Mouse (Mus musculus) heart, postnatal 0 days (tissue): ENCODE results near the gene Zfp36l1. TPM values are rescaled to one million over a fixed set of nuclear protein-coding genes. Genes with fewer than 3 reads are reported as not detected.

Source experiments
- ATAC-seq: fragments of 200-750 bp; cut with Nextera tagmentation; 2 replicates; pipeline ENCODE4 v1.8.0; 2017; ENCODE audit warnings: low read depth, moderate number of reproducible peaks, moderate library complexity; ENCODE audit not compliant: insufficient read depth
- DNase-seq: peaks from one replicate; pipeline ENCODE4 v3.0.0-alpha.2; 2016; ENCODE audit warnings: low spot score
- H3K27ac ChIP-seq: fragments of 300-500 bp; sonication (generic); 2 replicates; pipeline ENCODE4 v1.5.1; 2014; ENCODE audit warnings: low read depth, mild to moderate bottlenecking
- H3K27me3 ChIP-seq: fragments of 300-500 bp; sonication (generic); 2 replicates; pipeline ENCODE4 v1.6.1; 2014; ENCODE audit warnings: low read length, mixed read lengths; ENCODE audit not compliant: control insufficient read depth, insufficient read depth
- H3K36me3 ChIP-seq: fragments of 300-500 bp; sonication (generic); replicated peaks from 2 replicates; pipeline ENCODE4 v1.6.1; 2014; ENCODE audit warnings: low read length, mixed read lengths; ENCODE audit not compliant: control insufficient read depth, insufficient read depth
- H3K4me1 ChIP-seq: fragments of 300-500 bp; sonication (generic); 2 replicates; pipeline ENCODE4 v1.6.1; 2014; ENCODE audit warnings: antibody characterized with exemption; ENCODE audit not compliant: control insufficient read depth, insufficient read depth
- H3K4me2 ChIP-seq: fragments of 300-500 bp; sonication (generic); 2 replicates; pipeline ENCODE4 v1.6.1; 2014; ENCODE audit warnings: low read depth, mild to moderate bottlenecking, low read length, moderate library complexity
- H3K4me3 ChIP-seq: fragments of 300-500 bp; sonication (generic); 2 replicates; pipeline ENCODE4 v1.5.1; 2014; ENCODE audit warnings: low read depth, low read length
- H3K9ac ChIP-seq: fragments of 300-500 bp; sonication (generic); replicated peaks from 2 replicates; pipeline ENCODE4 v1.6.1; 2014; ENCODE audit warnings: low read depth, low read length, mixed read lengths
- H3K9me3 ChIP-seq: fragments of 300-500 bp; sonication (generic); replicated peaks from 2 replicates; pipeline ENCODE4 v1.6.1; 2016; ENCODE audit warnings: low read length; ENCODE audit not compliant: control insufficient read depth
- CTCF ChIP-seq: IDR thresholded peaks from 2 replicates; pipeline ENCODE4 v1.5.1; 2016; ENCODE audit warnings: antibody characterized with exemption, control low read depth, low read depth
- EP300 ChIP-seq: IDR thresholded peaks from 2 replicates; pipeline ENCODE4 v1.6.1; 2016; ENCODE audit warnings: antibody characterized with exemption, low read depth
- WGBS: fragments of 180-500 bp; shearing (Covaris S2); extraction: QIAGEN DNeasy Blood & Tissue Kit; methylation state at CpG from one replicate; pipeline ENCODE4 v1.1.7; 2014; 5-methylcytosine and 5-hydroxymethylcytosine counted together
- polyA plus RNA-seq: library from polyadenylated mRNA; unstranded; fragments of >200 nt; fragmentation: Nextera tagmentation; extraction: Ambion mirVana; gene quantifications from 2 replicates; pipeline ENCODE4 v1.2.1, GENCODE M21; 2015
- total RNA-seq: library from RNA; depleted of rRNA; stranded (reverse); fragments of >200 nt; gene quantifications from 2 replicates; pipeline ENCODE4 v1.2.3, GENCODE M21; 2014; ENCODE audit warnings: low replicate concordance

The Zfp36l1 gene
- total and polyA plus RNA-seq, 2 experiments from 2014 or later: 60.3 to 80.6 TPM

DNA sequence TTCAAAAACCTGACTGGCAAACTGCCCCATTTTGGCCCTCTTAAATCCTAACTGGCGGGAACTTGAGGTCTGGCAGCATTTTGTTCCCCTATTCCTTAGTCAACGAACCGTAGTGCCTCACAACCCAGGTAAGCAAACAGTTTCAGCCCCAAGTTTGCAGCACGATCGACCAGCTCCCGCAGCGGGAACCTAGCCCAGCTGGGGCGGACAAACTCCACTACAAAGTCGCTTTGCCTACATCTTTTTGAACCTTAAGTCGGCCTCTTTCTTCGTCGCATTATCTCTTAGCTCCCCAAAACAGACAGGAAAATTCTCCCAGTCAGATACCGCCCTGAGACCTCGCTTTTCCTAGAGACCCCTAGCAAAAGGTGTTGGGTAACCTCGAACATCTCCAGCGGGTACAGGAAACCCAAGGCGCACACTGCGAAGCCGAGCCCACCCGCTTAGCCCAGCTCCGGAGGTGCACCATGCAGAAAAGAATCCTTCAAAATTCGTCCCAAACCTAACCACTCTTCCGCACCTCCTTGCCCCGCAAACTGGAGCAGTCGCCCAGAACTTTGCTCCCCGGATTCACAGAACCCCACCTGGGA, 647 bp downstream of the Zfp36l1 start:
- under 1% methylated on average over 26 of the region's 26 CpGs for WGBS
- H3K9me3 ChIP-seq: no peaks in the 10 kb centered on the region
- H3K27ac ChIP-seq: peak overlapping the region; percentile 97
- peak overlapping the region; percentile 68 for H3K4me2 ChIP-seq
- DNase-seq: no peak
- no peaks in the 10 kb centered on the region for H3K27me3 ChIP-seq
- H3K36me3 ChIP-seq: peaks cover 17% of the 10 kb centered on the region
- peaks cover 13% of the 10 kb centered on the region; the same call in 1 of the 2 replicates for H3K4me1 ChIP-seq
- peak overlapping the region; percentile 96 for H3K9ac ChIP-seq
- no peak for TF ChIP-seq CTCF
- no peak for TF ChIP-seq EP300
- no peak for ATAC-seq
- H3K4me3 ChIP-seq: peak overlapping the region; percentile 96

DNA sequence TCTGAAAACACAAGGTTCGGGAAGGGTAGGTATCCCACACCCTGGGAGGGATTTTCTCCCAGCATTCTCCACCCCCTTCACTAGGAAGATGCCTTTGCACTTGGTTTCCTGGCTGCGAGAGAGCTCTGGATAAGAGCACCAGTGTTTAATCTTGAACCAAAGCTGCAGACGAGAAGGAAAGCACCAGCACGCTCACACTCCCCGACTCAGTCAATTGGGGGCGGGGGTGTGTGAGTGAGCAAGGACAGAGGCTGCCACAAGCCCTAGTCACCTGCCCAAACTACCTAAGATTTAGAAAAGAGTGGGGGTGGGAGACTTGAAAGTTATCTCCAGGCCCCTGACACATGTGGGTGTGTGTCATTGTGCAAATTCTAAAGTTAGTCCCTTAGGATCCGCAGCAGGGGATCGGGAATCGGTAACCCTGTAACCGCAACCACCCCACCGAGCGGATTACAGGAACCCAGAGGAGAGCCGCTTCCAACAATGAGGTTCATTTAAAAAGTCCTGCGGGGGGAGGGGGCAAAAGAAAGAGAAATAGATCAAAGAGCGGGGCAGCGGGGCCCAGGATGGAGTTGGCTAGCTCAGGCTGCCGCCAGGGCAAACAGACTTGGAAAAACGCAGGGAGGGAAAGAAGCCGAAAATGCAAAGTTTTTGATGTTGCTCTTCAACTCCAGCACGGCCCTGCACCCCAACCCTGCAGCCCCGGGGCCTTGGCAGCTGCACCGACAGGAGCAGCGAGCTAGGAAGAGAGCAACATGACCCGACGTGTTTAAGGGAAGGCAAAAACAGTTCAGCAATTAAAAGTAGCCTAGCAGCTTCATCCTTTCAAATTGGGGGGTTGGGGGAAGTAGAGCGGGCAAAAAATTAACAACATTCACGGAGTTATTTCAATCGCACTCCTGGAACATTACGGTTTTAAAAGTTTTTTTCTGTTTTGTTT, 1.4 kb downstream of the Zfp36l1 start:
- Histone ChIP-seq H3K36me3 (peaks cover 21% of the 10 kb centered on the region), H3K4me3 (peak overlapping the region; percentile 96), H3K9ac (peak overlapping the region; percentile 96), H3K27me3 (no peaks in the 10 kb centered on the region), H3K9me3 (no peaks in the 10 kb centered on the region), H3K27ac (peak overlapping the region; percentile 97), H3K4me2 (peak overlapping the region; percentile 68), H3K4me1 (peaks cover 10% of the 10 kb centered on the region; the same call in 1 of the 2 replicates)
- ATAC-seq (no peak), DNase-seq (peak; percentile 81)
- under 1% methylated on average over 29 of the region's 29 CpGs for WGBS
- TF ChIP-seq CTCF (no peak), EP300 (no peak)

DNA sequence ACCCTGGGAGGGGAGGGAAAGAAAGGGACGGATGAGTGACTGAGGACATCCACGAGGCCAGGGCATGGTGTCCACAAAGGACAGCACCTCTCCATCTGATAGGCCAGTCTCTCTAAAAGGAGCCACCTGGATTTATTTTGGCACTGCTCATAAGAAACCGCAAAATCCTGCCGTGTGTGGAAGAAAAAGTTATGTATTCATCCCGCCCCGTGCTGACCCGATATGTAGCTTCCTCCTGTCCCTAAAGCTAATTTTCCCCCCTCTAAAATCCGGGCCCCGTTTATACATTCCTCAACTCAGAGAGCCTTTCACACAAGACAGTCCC, 2.3 kb downstream of the Zfp36l1 start:
- WGBS: 4% methylated on average over 9 of the region's 9 CpGs
- no peak for DNase-seq
- Histone ChIP-seq H3K27me3 (no peaks in the 10 kb centered on the region), H3K27ac (peak overlapping the region; percentile 97), H3K36me3 (peaks cover 21% of the 10 kb centered on the region), H3K9ac (peak overlapping the region; percentile 96), H3K4me2 (peak overlapping the region; percentile 68), H3K9me3 (no peaks in the 10 kb centered on the region), H3K4me3 (peak overlapping the region; percentile 96), H3K4me1 (0 out of 2 replicates have a peak, but pooled peaks cover 5% of the 10 kb centered on the region)
- no peak for ATAC-seq
- TF ChIP-seq CTCF (no peak), EP300 (no peak)

DNA sequence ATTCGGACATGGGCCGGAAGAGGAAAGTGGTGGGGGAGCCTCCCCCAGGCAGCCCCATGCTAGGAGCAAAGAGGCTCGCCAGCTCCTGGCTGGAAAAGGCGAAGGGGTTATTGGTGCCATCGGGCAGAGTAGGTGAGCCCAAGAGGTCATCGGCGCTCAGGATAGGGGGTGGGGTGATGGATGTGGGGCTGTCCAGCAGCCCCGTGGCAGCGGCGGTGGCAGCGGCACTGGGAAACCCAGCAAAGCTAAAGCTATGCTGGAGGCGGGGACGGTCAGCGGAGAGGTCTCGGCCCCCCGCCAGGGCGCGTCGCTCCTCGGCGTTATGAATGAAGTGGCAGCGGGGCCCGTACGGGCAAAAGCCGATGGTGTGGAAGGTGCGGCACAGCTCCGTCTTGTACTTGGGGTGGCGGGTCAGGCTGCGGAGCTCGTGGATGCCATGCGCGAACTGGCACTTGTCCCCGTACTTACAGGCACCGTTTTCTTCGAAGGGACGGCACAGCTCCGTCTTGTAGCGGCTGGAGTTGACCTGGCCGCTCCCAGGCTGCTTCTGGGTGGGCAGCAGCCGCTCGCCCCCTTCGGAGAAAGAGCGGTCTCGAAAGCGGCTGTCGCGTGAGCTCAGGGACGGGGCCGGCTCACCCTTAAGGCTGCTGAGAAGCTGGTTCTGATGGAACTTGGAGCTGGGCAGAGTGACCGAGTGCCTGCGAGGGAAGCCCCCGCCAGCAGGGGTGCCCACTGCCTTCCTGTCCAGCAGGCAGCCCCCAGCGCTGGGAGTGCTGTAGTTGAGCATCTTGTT, 2.9 kb downstream of the Zfp36l1 start:
- Histone ChIP-seq H3K36me3 (peaks cover 21% of the 10 kb centered on the region), H3K9me3 (no peaks in the 10 kb centered on the region), H3K27me3 (no peaks in the 10 kb centered on the region), H3K4me3 (peak overlapping the region; percentile 96), H3K4me1 (0 out of 2 replicates have a peak, but pooled peaks cover 5% of the 10 kb centered on the region), H3K27ac (peak overlapping the region; percentile 97), H3K4me2 (peak overlapping the region; percentile 68), H3K9ac (peak overlapping the region; percentile 96)
- no peak for ATAC-seq
- TF ChIP-seq CTCF (no peak), EP300 (no peak)
- DNase-seq: no peak
- 11% methylated on average over 52 of the region's 53 CpGs for WGBS
